Mouse (Mus musculus): ENCODE measurements around the gene Mageb1. TPM values are rescaled to one million over a fixed set of nuclear protein-coding genes. Genes with fewer than 3 reads are reported as not detected.
"Not testable (repeated sequence)": the region's sequence is repeated elsewhere in the genome, so short reads cannot be mapped to it uniquely, and the experiment has no call there.

Mageb1 gene
- total RNA-seq (2021), result not detected

- DNase-seq (ENCODE audit: extremely low spot score in 1 of 2, low spot score in 1 of 2), result not testable (repeated sequence)
Observed at GRCm38 (mm10) chrX:92016233-92016632, at the start of gene Mageb1. Gene Mageb1 (minus strand): TSS chrX:92016333.

Other genes with a start within 250 kb of the Mageb1 start
- gene Mageb5, start 233.3 kb downstream of the Mageb1 start, total RNA-seq (2021), result not detected